Mouse (Mus musculus): Measurements from ENCODE around the gene Txnip. TPM values are rescaled to one million over a fixed set of nuclear protein-coding genes. Genes with fewer than 3 reads are reported as not detected.
"Not testable (repeated sequence)": the region's sequence is repeated elsewhere in the genome, so short reads cannot be mapped to it uniquely, and the experiment has no call there.

Txnip gene
- total RNA-seq (2021): 10 to 100 TPM; 26.9 to 36.8 TPM
- long read RNA-seq, experiment 1, partial matches to known transcripts: 3 of 9 reads
- long read RNA-seq, experiment 1, other reads (novel, unspliced or antisense): 0 of 9 reads
- long read RNA-seq, experiment 2, partial matches to known transcripts: 2 of 7 reads
- long read RNA-seq, experiment 2, other reads (novel, unspliced or antisense): 0 of 7 reads

DNA sequence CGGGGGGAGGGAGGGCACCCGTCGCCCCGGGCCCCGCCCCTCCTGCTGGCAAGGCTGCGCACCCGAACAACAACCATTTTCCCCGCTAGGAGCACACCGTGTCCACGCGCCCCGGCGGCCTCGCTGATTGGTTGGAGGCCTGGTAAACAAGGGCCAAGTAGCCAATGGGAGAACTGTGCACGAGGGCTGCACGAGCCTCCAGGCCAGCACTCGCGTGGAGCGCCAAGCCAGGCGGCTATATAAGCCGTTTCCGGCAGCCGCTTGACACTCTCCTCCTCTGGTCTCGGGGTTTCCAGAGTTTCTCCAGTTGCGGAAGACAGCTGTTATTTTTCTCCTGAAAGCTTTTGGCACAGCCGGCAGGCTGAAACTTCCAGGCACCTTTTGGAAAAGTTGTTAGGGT is at the start of gene Txnip:
Gene Txnip, plus strand, starts transcription at position 264 of the 400 bp plus-strand sequence.
- intact Hi-C loops (cut with DNase I): no loop called here
- peak; percentile 98 to 100 for DNase-seq (ENCODE audit: low spot score in 2 of 2)

DNA sequence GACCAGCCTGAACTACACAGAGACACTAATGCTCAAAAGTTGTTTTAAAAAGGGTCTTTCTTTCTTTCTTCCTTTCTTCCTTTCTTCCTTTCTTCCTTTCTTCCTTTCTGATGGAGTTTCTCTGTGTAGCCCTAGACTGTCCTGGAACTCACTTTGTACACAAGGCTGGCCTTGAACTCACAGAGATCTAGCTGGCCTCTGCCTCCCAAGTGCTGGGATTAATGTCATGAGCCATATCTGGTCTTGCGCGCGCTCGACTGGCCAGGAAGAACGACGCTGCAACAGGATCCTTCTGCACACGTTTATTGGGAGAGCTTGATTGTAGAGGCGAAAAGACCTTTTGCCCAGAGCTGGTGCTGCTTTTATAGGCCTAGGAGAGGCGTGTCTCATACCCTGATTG is 49.8 kb upstream of the Txnip start:
- intact Hi-C loops (cut with DNase I); DNase-seq (ENCODE audit: low spot score in 2 of 2): not testable (repeated sequence)

DNA sequence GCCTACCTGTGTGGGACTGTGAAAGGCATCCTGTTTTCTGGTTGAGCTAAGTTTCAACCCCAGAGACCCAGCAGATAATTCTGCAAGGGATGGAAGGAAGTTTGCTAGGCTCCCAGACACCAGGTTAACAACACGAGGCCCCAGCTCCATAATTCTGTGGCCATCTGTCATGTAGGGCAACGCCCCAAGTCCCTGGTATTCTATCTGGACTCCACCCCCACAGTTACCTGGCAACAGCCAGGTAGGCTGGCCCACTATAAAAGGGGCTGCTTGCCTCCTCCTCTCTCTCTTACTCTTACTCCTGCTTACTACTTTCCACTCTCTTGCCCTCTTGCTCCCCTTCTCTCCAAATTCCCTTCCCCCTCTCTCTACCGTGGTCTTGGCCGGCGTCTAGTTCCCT is 37.6 kb upstream of the Txnip start:
- intact Hi-C loops (cut with DNase I): no loop called here
- DNase-seq (ENCODE audit: low spot score in 2 of 2): no peak

DNA sequence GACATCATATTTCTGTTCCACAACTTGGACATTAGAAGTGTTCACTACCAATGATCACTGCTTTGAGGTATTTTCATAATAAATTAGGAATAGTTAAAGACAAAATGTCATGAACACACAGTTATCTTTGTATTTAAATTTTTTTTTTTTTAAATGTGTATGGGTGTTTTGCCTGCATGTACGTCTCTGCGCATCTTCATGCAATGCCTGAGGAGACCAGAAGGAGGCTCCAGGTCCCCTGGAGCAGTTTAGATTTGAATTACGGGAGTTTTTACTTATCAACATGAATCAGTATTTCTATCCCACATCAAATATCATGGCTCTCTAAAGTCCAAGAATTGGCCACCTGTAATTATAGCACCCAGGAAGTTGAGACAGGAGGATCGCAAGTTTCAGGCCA is 35.6 kb upstream of the Txnip start:
- intact Hi-C loops (cut with DNase I): no loop called here
- DNase-seq (ENCODE audit: low spot score in 2 of 2): peak in 1 of 2 experiments; percentile 48

DNA sequence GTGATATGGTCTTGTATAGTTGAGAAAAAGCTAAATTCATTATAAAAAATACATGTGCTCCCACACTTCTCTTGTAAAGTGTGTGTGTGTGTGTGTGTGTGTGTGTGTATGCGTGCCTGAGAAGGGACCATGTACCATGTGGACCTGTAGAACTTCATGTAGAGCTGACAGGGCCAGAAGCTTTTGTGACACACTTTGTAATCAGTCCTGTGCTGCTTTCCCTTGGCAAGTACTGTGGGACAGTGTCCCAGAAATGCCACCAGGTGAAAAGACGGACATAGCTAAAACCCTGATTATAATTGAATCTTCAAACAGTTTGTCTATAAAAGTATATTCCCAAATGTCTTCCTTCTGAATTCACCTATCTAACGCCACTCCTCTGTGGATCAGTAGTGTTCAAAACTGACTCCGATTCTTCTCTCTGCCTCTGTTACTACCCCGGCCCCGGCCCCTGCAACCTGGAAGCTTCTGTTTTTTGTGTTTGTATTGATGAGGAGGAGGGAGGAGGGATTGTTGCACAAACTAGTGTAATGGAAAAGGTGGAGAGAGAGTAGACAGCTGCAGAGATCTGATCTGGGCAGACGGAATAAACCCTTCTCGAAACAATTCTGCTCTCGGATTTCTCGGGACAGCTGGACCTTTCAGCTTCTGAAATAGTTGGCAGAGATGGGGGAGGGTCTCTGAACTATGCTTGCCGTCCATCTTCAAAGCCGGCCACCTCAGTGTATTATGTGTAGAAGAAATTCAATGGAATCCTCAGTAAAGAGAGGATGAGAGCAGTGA is 33.5 kb upstream of the Txnip start:
- no peak for DNase-seq (ENCODE audit: low spot score in 2 of 2)
- intact Hi-C loops (cut with DNase I): no loop called here

DNA sequence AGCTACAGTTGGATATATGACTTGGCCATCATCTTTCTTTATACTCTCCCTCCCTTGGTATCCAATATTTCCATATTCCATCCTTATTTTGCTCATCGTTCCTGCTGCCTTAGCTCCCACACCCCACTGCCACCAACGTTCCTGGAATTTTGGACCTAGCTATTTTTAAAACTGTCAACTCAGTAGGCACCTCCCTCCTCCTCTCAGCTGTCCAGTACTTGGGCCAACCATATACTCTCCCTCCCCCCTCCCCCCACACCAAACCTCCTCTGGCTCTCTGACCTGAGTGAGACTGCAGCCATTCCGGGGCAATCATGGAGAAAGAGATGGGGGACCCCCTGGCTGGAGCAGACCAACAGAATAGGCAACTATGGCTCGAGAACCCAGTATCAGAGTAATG is 32.8 kb upstream of the Txnip start, which contains the start of gene Hfe2:
Gene Hfe2, plus strand, starts transcription at position 259 of the 400 bp plus-strand sequence.
- DNase-seq (ENCODE audit: low spot score in 2 of 2): no peak
- intact Hi-C loops (cut with DNase I): no loop called here

DNA sequence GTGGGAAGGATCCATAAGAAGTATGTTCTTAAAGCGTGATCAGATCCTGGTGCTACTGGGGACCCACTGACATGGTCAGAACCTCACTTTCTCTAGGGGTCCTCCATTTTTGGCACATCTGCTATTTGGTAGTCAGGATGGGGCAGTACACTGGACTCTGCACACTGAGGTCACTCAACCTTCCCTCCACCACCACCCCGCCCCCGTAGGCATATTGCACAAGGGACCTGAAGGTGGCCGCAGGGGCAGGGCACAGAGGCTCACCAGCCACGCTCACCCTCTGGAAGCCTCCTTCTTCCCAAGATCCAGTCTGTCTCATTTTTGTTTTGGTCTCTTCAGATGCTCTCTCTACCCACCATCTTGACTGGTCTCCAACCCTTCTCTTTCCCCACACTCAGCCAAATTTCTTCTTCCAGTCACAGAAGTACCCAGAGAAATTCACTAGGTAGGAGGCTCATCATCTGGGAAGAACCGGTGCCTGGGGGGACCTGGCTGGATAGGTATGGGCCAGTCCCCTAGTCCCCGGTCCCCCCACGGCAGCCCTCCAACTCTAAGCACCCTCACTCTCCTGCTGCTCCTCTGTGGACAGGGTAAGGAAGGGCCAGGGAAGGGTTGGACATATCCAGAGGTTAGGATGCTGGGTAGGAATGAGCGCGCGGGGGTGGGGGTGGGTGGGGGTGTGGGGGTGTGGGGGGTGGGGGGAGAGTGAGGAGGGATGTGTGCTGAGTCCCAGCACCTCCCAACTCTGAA is 31.6 kb upstream of the Txnip start:
- intact Hi-C loops (cut with DNase I): no loop called here
- no peak for DNase-seq (ENCODE audit: low spot score in 2 of 2)

DNA sequence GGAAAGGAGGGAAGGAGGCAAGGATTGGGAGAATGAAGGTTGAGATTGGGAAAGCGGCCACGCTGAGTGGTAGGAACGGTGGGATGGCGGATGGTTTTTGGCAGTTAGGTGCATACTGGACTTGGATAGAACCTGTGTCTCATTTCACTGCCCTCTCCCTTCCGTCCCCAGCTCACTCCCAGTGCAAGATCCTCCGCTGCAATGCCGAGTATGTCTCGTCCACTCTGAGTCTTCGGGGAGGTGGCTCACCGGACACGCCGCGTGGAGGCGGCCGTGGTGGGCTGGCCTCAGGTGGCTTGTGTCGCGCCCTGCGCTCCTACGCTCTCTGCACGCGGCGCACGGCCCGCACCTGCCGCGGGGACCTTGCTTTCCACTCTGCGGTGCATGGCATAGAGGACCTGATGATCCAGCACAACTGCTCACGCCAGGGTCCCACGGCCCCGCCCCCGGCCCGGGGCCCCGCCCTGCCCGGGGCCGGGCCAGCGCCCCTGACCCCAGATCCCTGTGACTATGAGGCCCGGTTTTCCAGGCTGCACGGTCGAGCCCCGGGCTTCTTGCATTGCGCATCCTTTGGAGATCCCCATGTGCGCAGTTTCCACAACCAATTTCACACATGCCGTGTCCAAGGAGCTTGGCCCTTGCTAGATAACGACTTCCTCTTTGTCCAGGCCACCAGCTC is 30.8 kb upstream of the Txnip start:
- intact Hi-C loops (cut with DNase I): no loop called here
- DNase-seq (ENCODE audit: low spot score in 2 of 2): no peak

DNA sequence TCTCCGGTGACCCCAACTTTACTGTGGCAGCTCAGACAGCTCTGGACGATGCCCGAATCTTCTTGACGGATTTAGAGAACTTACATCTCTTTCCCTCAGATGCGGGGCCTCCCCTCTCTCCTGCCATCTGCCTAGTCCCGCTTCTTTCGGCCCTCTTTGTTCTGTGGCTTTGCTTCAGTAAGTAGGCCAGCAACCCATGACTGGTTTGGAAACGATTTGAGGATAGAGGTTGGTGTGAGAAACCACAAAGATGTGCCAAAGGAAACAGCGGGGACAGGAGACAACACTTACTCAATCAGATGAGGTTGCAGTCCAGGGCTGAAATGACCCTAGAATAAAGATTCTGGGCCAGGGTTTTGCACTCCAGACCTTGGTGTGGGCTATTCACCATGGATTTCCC is 29.3 kb upstream of the Txnip start:
- intact Hi-C loops (cut with DNase I): no loop called here
- no peak for DNase-seq (ENCODE audit: low spot score in 2 of 2)

DNA sequence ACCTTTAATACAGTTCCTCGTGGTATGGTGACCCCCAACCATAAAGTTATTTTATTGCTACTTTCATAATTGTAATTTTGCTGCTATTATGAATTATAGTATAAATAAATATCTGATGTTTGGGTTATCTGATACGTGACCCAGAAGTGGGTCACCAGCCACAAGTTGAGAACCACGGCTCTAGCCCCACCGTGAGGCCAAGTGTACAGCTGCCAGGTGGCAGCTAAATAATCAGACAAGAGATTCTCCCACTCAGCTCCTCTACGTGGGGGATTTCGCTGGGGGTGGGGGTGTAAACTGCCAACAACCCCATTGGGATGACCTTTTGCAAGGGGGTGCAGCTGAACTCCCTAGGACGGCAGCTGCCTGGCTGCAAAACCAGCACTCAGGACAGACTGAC is 25.7 kb upstream of the Txnip start:
- intact Hi-C loops (cut with DNase I): no loop called here

DNA sequence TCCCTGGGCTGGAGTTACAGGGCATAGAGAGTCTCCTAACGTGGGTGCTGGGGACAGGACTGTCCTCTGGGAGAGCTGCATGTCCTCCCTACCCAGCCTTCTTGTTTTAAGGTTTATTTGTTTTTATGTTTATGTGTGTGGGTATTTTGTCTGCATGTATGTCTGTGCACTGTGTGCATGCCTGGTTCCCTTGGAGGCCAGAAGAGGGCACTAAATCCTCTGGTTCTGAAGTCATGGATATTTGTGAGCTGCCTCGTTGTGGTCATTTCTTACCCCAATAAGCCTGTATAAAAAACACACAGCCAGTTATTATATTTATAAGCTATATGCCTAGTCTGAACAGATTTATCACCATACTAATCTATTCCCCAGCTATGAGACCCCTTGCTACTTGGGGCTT is 23.5 kb upstream of the Txnip start:
- no peak for DNase-seq (ENCODE audit: low spot score in 2 of 2)

More for the DNA sequence above, 25.7 kb upstream of the Txnip start:
- DNase-seq (ENCODE audit: low spot score in 2 of 2): no peak

DNA sequence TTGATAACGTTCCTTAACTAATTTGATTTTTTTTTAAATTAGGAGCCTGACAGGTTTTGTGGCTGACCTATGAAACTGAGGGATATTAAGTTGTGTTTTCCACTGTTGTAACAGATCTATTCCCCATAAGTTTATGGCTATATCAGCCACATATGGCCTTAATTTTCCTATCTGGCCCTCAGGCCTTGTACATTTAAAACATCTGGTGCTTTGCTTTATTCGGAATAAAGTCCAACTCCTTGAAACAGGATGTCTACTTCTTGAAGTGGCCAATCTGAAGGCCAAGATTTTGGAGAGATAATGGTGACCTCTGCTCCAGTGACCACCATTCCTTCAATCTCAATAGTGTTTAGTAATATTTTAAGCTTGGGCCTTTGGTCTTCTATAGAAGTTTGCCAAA is 18.4 kb upstream of the Txnip start:
- no peak for DNase-seq (ENCODE audit: low spot score in 2 of 2)
- intact Hi-C loops (cut with DNase I): no loop called here

More for the DNA sequence above, 23.5 kb upstream of the Txnip start:
- intact Hi-C loops (cut with DNase I): no loop called here

DNA sequence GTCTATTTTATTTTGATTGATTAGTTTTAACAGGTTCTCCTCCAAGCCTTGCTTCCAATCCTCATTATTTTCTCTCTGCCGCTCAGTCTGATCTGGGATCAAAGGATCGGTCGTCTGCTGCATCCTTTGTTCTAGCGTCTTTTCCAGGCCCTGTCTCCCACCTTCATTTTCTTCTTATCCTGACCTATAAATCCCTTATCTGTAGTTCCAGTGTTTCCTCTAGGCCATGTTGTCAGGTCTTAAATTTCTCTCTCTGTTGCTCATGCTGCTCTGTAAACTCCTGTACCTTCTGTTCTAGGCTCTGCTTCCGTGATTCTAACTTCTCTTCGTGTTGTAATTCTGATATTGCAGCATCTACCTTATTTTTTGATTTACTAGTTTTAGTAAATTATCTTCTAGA is 17.0 kb upstream of the Txnip start:
- no peak for DNase-seq (ENCODE audit: low spot score in 2 of 2)
- intact Hi-C loops (cut with DNase I): loop anchor here (5.0 kb wide), 1 partner anchor 128 kb away; no protein-coding TSS in a partner anchor

DNA sequence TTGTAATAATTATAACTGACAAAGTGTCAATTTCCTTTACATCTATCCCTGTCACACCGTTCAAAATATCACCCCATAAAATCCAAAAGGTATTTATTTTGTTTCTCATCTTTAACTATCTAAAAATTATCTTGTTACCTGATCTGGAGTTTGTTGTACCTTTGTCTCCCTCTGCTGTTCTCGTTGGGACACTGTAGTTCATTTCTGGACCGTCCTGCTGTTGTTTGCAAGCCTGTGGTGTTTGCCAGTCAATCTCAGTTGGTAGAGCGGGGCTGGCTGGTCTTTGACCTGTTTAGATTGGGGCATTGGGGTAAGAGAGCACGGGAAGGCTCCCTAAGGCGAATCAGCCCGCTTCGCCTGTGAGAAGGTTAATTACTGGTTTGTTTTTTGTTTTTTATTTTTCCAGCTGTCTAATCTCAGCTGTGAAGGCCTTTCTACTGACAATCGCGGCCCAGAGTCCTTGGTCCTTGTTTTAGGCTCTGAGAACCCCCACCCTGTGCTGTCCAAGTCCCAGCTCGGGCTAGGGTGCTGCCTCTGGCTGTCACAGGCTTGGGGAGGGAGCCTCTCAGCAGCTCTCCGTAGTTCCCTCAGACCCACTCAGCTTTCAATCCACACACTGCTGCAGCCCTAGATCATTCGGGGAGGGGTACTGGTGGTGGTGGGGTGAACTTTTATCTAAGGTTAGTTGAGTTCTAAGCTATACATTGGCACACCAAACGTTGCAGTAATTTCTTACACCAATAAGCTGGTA is 16.3 kb upstream of the Txnip start:
- intact Hi-C loops (cut with DNase I): loop anchor here (5.0 kb wide), 1 partner anchor 129 kb away; no protein-coding TSS in a partner anchor
- peak in 1 of 2 experiments; percentile 26 for DNase-seq (ENCODE audit: low spot score in 2 of 2)

DNA sequence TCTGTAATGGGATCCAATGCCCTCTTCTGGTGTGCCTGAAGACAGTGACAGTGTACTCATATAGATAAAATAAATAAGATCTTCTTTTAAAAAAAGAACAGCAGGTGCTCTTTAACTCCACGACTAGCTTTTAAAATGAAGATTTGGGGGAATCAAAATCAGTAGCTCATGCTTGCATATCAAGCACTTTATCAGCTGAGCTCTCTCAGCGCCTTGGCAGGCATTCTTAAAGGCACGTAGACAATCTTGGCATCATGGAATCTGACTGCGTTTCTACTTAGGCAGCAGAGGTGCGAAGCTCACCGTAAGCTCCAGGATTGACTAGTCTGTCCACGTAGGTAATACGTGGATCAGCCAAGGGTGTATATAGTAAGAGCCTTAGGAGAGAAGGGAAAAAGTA is 15.2 kb upstream of the Txnip start:
- intact Hi-C loops (cut with DNase I): loop anchor here (5.0 kb wide), 1 partner anchor 130 kb away; no protein-coding TSS in a partner anchor
- no peak for DNase-seq (ENCODE audit: low spot score in 2 of 2)

DNA sequence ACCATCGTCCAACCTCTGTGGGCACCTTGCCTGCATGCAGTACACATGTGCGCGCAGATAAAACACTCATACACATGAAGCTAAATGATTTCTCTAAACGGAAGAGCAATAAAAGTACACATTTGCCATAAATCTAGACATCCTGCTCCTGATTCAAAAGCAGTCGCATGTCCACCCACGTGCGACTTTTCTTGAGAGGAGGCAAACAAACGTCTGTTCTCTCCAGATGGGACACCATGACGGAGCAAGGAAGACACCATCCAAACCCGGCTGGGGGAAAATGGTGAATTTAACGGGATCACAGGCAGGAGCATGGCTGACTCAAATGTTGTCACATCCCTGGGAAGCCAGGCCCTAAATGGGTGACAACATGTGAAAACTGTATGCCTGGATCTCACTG is 14.4 kb upstream of the Txnip start:
- peak; percentile 56 to 85 for DNase-seq (ENCODE audit: low spot score in 2 of 2)
- intact Hi-C loops (cut with DNase I): loop anchor here (5.0 kb wide), 1 partner anchor 131 kb away; no protein-coding TSS in a partner anchor

DNA sequence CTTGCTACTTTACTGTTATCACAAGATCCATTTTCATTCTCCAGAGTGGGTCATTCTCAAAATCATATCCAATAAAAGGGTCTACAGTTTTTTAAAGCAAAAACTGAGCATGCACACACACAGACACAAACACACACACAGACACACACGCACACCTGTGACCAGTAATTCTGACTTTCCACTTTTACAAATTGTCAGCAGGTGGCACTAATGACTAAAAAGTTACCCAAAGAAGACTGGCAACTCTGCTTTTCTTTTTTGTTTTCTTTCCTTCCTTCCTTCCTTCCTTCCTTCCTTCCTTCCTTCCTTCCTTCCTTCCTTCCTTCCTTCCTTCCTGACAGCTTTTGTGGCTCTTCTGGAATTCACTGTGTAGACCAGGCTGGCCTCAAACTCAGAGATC is 12.2 kb upstream of the Txnip start:
- DNase-seq (ENCODE audit: low spot score in 2 of 2): no peak
- intact Hi-C loops (cut with DNase I): loop anchor here (5.0 kb wide), 2 partner anchors 92 to 162 kb away; partner anchors contain the start of genes Gm42957, Nudt17 and Pex11b

DNA sequence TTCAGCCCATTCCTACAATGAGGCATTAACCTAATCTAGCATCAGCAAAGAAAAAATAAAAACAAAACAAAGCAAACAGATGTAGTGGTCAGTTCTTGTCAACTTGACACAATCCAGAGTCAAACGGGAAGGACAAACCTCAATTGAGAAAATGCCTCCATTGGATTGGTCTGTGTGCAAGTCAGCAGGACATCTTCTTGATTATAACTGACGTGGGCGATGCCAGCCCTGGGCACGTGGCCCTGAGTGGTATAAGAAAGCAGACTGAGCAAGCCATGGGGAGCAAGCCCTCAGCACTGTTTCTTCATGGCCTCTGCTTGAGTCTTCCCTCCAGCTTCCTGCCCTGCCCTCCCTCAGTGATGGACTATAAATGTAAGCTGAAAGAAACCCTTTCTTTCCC is 10.9 kb upstream of the Txnip start:
- intact Hi-C loops (cut with DNase I): loop anchor here (1.0 to 5.0 kb wide), 3 partner anchors 33 to 160 kb away; partner anchors contain the start of genes Gm42957, Nudt17 and Pex11b
- no peak for DNase-seq (ENCODE audit: low spot score in 2 of 2)

Measured in left cerebral cortex, postnatal 14 days (tissue).